Mouse (Mus musculus): ENCODE measurements at regions not wholly inside any gene's neighbourhood (a gene's known extent, or its start where the extent isn't known, plus 50 kb on each side); places are given as distances from the start of the nearest gene placed in this dataset.

- TF ChIP-seq CTCF (IDR thresholded peaks at IDR 0.05; ENCODE audit: low read depth, low read length) (no peak), EP300 (IDR thresholded peaks at IDR 0.05; ENCODE audit: insufficient read depth, low read depth, low read length) (no peak), POLR2A (IDR thresholded peaks at IDR 0.05; ENCODE audit: insufficient read depth, low read length) (no peak)
- H3K9me3 ChIP-seq (replicated peaks; ENCODE audit: control insufficient read depth, insufficient read depth, low read length, poor library complexity, severe bottlenecking) = no peaks in the 10 kb centered on the region
- H3K4me3 ChIP-seq (ENCODE audit: low read depth, low read length) = no peak overlapping the region
- H3K27me3 ChIP-seq (ENCODE audit: control insufficient read depth, insufficient read depth, low read length, poor library complexity, severe bottlenecking) = no peaks in the 10 kb centered on the region
- H3K4me1 ChIP-seq (ENCODE audit: control insufficient read depth, insufficient read depth, low read length) = no peaks in the 10 kb centered on the region
- H3K27ac ChIP-seq (ENCODE audit: insufficient read depth, low read length) = no peak overlapping the region
- no peaks in the 10 kb centered on the region for H3K36me3 ChIP-seq (ENCODE audit: control insufficient read depth, insufficient read depth, low read length, poor library complexity, severe bottlenecking)
- no peak overlapping the region for H3K9ac ChIP-seq (ENCODE audit: low read depth, poor library complexity, severe bottlenecking)
Observed at GRCm38 (mm10) chr10:91594891-91595290, 413.8 kb upstream of the Tmpo start.

- no peaks in the 10 kb centered on the region for H3K9me3 ChIP-seq (replicated peaks; ENCODE audit: control insufficient read depth, insufficient read depth, low read length, poor library complexity, severe bottlenecking)
- H3K9ac ChIP-seq (ENCODE audit: low read depth, poor library complexity, severe bottlenecking) = no peak overlapping the region
- TF ChIP-seq EP300 (IDR thresholded peaks at IDR 0.05; ENCODE audit: insufficient read depth, low read depth, low read length) = no peak
- no peak for TF ChIP-seq CTCF (IDR thresholded peaks at IDR 0.05; ENCODE audit: low read depth, low read length)
- no peak for TF ChIP-seq POLR2A (IDR thresholded peaks at IDR 0.05; ENCODE audit: insufficient read depth, low read length)
- H3K27me3 ChIP-seq (ENCODE audit: control insufficient read depth, insufficient read depth, low read length, poor library complexity, severe bottlenecking) = no peaks in the 10 kb centered on the region
- H3K36me3 ChIP-seq (ENCODE audit: control insufficient read depth, insufficient read depth, low read length, poor library complexity, severe bottlenecking) = no peaks in the 10 kb centered on the region
- H3K4me1 ChIP-seq (ENCODE audit: control insufficient read depth, insufficient read depth, low read length) = no peaks in the 10 kb centered on the region
- H3K27ac ChIP-seq (ENCODE audit: insufficient read depth, low read length) = no peak overlapping the region
- H3K4me3 ChIP-seq (ENCODE audit: low read depth, low read length) = no peak overlapping the region
Observed at GRCm38 (mm10) chr10:91593378-91593777, 412.3 kb upstream of the Tmpo start.

- no peak overlapping the region for H3K27ac ChIP-seq (ENCODE audit: insufficient read depth, low read length)
- H3K4me1 ChIP-seq (ENCODE audit: control insufficient read depth, insufficient read depth, low read length) = no peaks in the 10 kb centered on the region
- TF ChIP-seq EP300 (IDR thresholded peaks at IDR 0.05; ENCODE audit: insufficient read depth, low read depth, low read length) (no peak), POLR2A (IDR thresholded peaks at IDR 0.05; ENCODE audit: insufficient read depth, low read length) (no peak), CTCF (IDR thresholded peaks at IDR 0.05; ENCODE audit: low read depth, low read length) (no peak)
- H3K27me3 ChIP-seq (ENCODE audit: control insufficient read depth, insufficient read depth, low read length, poor library complexity, severe bottlenecking) = no peaks in the 10 kb centered on the region
- no peaks in the 10 kb centered on the region for H3K9me3 ChIP-seq (replicated peaks; ENCODE audit: control insufficient read depth, insufficient read depth, low read length, poor library complexity, severe bottlenecking)
- H3K36me3 ChIP-seq (ENCODE audit: control insufficient read depth, insufficient read depth, low read length, poor library complexity, severe bottlenecking) = no peaks in the 10 kb centered on the region
- H3K4me3 ChIP-seq (ENCODE audit: low read depth, low read length) = no peak overlapping the region
- no peak overlapping the region for H3K9ac ChIP-seq (ENCODE audit: low read depth, poor library complexity, severe bottlenecking)
Observed at GRCm38 (mm10) chr10:91591845-91592244, 410.7 kb upstream of the Tmpo start.

GRCm38 (mm10) chr10:91591398-91591811, 410.3 kb upstream of the Tmpo start:
- TF ChIP-seq POLR2A (IDR thresholded peaks at IDR 0.05; ENCODE audit: insufficient read depth, low read length) (no peak), EP300 (IDR thresholded peaks at IDR 0.05; ENCODE audit: insufficient read depth, low read depth, low read length) (no peak), CTCF (IDR thresholded peaks at IDR 0.05; ENCODE audit: low read depth, low read length) (no peak)
- no peaks in the 10 kb centered on the region for H3K36me3 ChIP-seq (ENCODE audit: control insufficient read depth, insufficient read depth, low read length, poor library complexity, severe bottlenecking)
- no peak overlapping the region for H3K9ac ChIP-seq (ENCODE audit: low read depth, poor library complexity, severe bottlenecking)
- H3K27ac ChIP-seq (ENCODE audit: insufficient read depth, low read length) = no peak overlapping the region
- H3K4me3 ChIP-seq (ENCODE audit: low read depth, low read length) = no peak overlapping the region
- H3K4me1 ChIP-seq (ENCODE audit: control insufficient read depth, insufficient read depth, low read length) = no peaks in the 10 kb centered on the region
- no peaks in the 10 kb centered on the region for H3K9me3 ChIP-seq (replicated peaks; ENCODE audit: control insufficient read depth, insufficient read depth, low read length, poor library complexity, severe bottlenecking)
- no peaks in the 10 kb centered on the region for H3K27me3 ChIP-seq (ENCODE audit: control insufficient read depth, insufficient read depth, low read length, poor library complexity, severe bottlenecking)

GRCm38 (mm10) chr10:91583204-91583603, 402.1 kb upstream of the Tmpo start:
- no peak overlapping the region for H3K4me3 ChIP-seq (ENCODE audit: low read depth, low read length)
- H3K27ac ChIP-seq (ENCODE audit: insufficient read depth, low read length) = no peak overlapping the region
- no peaks in the 10 kb centered on the region for H3K4me1 ChIP-seq (ENCODE audit: control insufficient read depth, insufficient read depth, low read length)
- no peak overlapping the region for H3K9ac ChIP-seq (ENCODE audit: low read depth, poor library complexity, severe bottlenecking)
- no peaks in the 10 kb centered on the region for H3K9me3 ChIP-seq (replicated peaks; ENCODE audit: control insufficient read depth, insufficient read depth, low read length, poor library complexity, severe bottlenecking)
- H3K36me3 ChIP-seq (ENCODE audit: control insufficient read depth, insufficient read depth, low read length, poor library complexity, severe bottlenecking) = no peaks in the 10 kb centered on the region
- TF ChIP-seq POLR2A (IDR thresholded peaks at IDR 0.05; ENCODE audit: insufficient read depth, low read length) (no peak), EP300 (IDR thresholded peaks at IDR 0.05; ENCODE audit: insufficient read depth, low read depth, low read length) (no peak), CTCF (IDR thresholded peaks at IDR 0.05; ENCODE audit: low read depth, low read length) (no peak)
- H3K27me3 ChIP-seq (ENCODE audit: control insufficient read depth, insufficient read depth, low read length, poor library complexity, severe bottlenecking) = no peaks in the 10 kb centered on the region

GRCm38 (mm10) chr10:91580959-91581358, 399.8 kb upstream of the Tmpo start:
- Histone ChIP-seq H3K9me3 (replicated peaks; ENCODE audit: control insufficient read depth, insufficient read depth, low read length, poor library complexity, severe bottlenecking) (no peaks in the 10 kb centered on the region), H3K4me3 (ENCODE audit: low read depth, low read length) (no peak overlapping the region)

More at GRCm38 (mm10) chr10:91580959-91581358, 399.8 kb upstream of the Tmpo start:
- no peak overlapping the region for H3K9ac ChIP-seq (ENCODE audit: low read depth, poor library complexity, severe bottlenecking)
- H3K4me1 ChIP-seq (ENCODE audit: control insufficient read depth, insufficient read depth, low read length) = no peaks in the 10 kb centered on the region
- no peaks in the 10 kb centered on the region for H3K36me3 ChIP-seq (ENCODE audit: control insufficient read depth, insufficient read depth, low read length, poor library complexity, severe bottlenecking)
- no peak overlapping the region for H3K27ac ChIP-seq (ENCODE audit: insufficient read depth, low read length)
- no peaks in the 10 kb centered on the region for H3K27me3 ChIP-seq (ENCODE audit: control insufficient read depth, insufficient read depth, low read length, poor library complexity, severe bottlenecking)
- TF ChIP-seq CTCF (IDR thresholded peaks at IDR 0.05; ENCODE audit: low read depth, low read length) = no peak
- no peak for TF ChIP-seq POLR2A (IDR thresholded peaks at IDR 0.05; ENCODE audit: insufficient read depth, low read length)
- TF ChIP-seq EP300 (IDR thresholded peaks at IDR 0.05; ENCODE audit: insufficient read depth, low read depth, low read length) = no peak

All from ES-Bruce4 (cell line).